In genomic region chr8:87469931-87470833, GRCm38 (mm10) we compare ENCODE assay signal across 9 mouse cellular contexts. TPM values are rescaled to one million over a fixed set of nuclear protein-coding genes. Genes with fewer than 3 reads are reported as not detected.
DNase-seq lines count a peak whose midpoint lies in the region; ATAC-seq and TF ChIP-seq lines count a peak whose summit lies in the region.
"Had no signal": no experiment of that assay in that cellular context is flagged by ENCODE, and none has a peak within 500 bp of the region (broad histone marks: within the 10 kb centered on the region; RNA-seq: fewer than 3 reads in every experiment).

No protein-coding gene starts in this region.

- peaks cover 42% of the 10 kb centered on the region for H3K4me1 ChIP-seq in heart, embryonic 12.5 days (replicated peaks)
- peaks cover 20% of the 10 kb centered on the region for H3K4me1 ChIP-seq in heart, postnatal 0 days (ENCODE audit: control insufficient read depth, insufficient read depth)

- H3K36me3 ChIP-seq in heart, embryonic 12.5 days, result no peaks in the 10 kb centered on the region
- H3K36me3 ChIP-seq in heart, postnatal 0 days (replicated peaks; ENCODE audit: control insufficient read depth, insufficient read depth, low read length), result no peaks in the 10 kb centered on the region

- no peak overlapping the region for H3K9ac ChIP-seq in heart, embryonic 12.5 days
- no peak overlapping the region for H3K9ac ChIP-seq in heart, postnatal 0 days (replicated peaks; ENCODE audit: low read depth, low read length)

- peak overlapping the region; percentile 39 for H3K4me3 ChIP-seq in heart, embryonic 12.5 days
- H3K4me3 ChIP-seq in heart, postnatal 0 days (ENCODE audit: low read depth, low read length), result peak overlapping the region; percentile 40
- H3K4me3 ChIP-seq: erythroblast, embryonic 14.5 days had no signal

- TF ChIP-seq CTCF in heart, postnatal 0 days (IDR thresholded peaks at IDR 0.05; ENCODE audit: low read depth), result no peak

- H3K9me3 ChIP-seq in heart, embryonic 12.5 days (replicated peaks), result no peaks in the 10 kb centered on the region
- no peaks in the 10 kb centered on the region for H3K9me3 ChIP-seq in heart, postnatal 0 days (replicated peaks; ENCODE audit: control insufficient read depth, low read length)

- DNase-seq in heart, postnatal 4 days, result no peak
- DNase-seq in cerebellum, postnatal 14 days, result peak; percentile 91 to 93
- DNase-seq in heart, postnatal 0 days (ENCODE audit: low spot score), result no peak
- DNase-seq in kidney, postnatal 4 days, result peak; percentile 26 to 37
- DNase-seq in retina, postnatal 1 day, result peak; percentile 50
- DNase-seq in thymus, postnatal 10 days (ENCODE audit: low spot score in 2 of 2), result no peak
- DNase-seq in gastrocnemius, adult 8-10 months (ENCODE audit: low spot score in 2 of 2), result no peak

- H3K27ac ChIP-seq in heart, embryonic 12.5 days (ENCODE audit: poor library complexity, severe bottlenecking), result no peak overlapping the region
- no peak overlapping the region for H3K27ac ChIP-seq in heart, postnatal 0 days (ENCODE audit: low read depth)

- TF ChIP-seq EP300 in heart, postnatal 0 days (IDR thresholded peaks at IDR 0.05; ENCODE audit: low read depth), result no peak

- peaks cover 90% of the 10 kb centered on the region for H3K27me3 ChIP-seq in heart, embryonic 12.5 days (replicated peaks)
- H3K27me3 ChIP-seq in heart, postnatal 0 days (ENCODE audit: control insufficient read depth, insufficient read depth, low read length), result peaks cover 98% of the 10 kb centered on the region

- ATAC-seq in heart, embryonic 12.5 days (ENCODE audit: insufficient number of reproducible peaks, low FRiP score), result no peak
- no peak for ATAC-seq in heart, postnatal 0 days (ENCODE audit: insufficient read depth, low read depth)

- H3K4me2 ChIP-seq in heart, embryonic 12.5 days, result peak overlapping the region; percentile 63
- H3K4me2 ChIP-seq in heart, postnatal 0 days (ENCODE audit: low read depth, low read length), result peak overlapping the region; percentile 54

- WGBS in heart, embryonic 12.5 days, result 1% methylated on average over 59 of the region's 59 CpGs
- WGBS in heart, postnatal 0 days, result 3% methylated on average over 59 of the region's 59 CpGs

RNA-seq across cellular contexts. Expression of gene Cbln1, which starts 2.2 kb away (rescaled TPM):
- polyA plus RNA-seq in heart, embryonic 12.5 days (2016; fragmentation: Nextera tagmentation; extraction: Ambion mirVana), result 0.17 and 0.27 TPM in 2 replicates
- total RNA-seq in heart, postnatal 4 days (2021), result under 1 TPM; 0.14 to 0.17 TPM
- total RNA-seq in heart, postnatal 0 days (2014; rRNA removed; ENCODE audit: low replicate concordance), result not detected in 2 replicates
- polyA plus RNA-seq in heart, postnatal 0 days (2015; fragmentation: Nextera tagmentation; extraction: Ambion mirVana), result 0.08 TPM in 1 of 2 replicates, not detected in the other
- total RNA-seq in gastrocnemius, adult 8-10 months (2022), result not detected
- polyA plus RNA-seq: erythroblast, embryonic 14.5 days had no signal

Comparison
In these comparisons a context has a peak if more than half of its experiments do, and no peak if none do; other contexts are left out.
1. DNase-seq: peak in cerebellum, postnatal 14 days (2 of 2), kidney, postnatal 4 days (2 of 2) and retina, postnatal 1 day (single experiment); none in heart, postnatal 4 days (single experiment), heart, postnatal 0 days (single experiment), thymus, postnatal 10 days (0 of 2) and gastrocnemius, adult 8-10 months (0 of 2).